Mouse (Mus musculus): ENCODE measurements at regions not wholly inside any gene's neighbourhood (a gene's known extent, or its start where the extent isn't known, plus 50 kb on each side); places are given as distances from the start of the nearest gene placed in this dataset.
A peak's percentile ranks its signal among the peaks of the same experiment; 100 is the strongest.

DNA sequence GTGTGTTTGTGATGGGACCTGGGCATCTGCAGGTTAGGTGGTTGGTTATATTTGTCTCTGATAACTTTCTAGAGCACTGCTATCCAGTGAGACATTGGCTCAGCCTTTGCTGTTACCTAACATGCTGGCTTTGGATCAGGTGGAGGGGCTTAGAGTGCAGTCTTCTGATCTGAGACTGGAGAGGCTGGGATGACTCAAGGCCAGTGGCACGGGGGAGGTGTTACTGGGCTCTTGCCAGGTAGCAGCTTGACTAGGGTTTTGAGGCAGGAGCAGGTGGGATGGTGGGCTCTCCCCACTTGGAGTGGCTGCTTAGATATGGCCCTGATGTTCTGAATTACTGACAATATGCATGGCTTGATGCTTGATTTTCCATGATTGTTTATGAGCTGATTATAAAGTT, 236.0 kb downstream of the Zfp704 start:
- H3K4me1 ChIP-seq = no peaks in the 10 kb centered on the region
- H3K4me3 ChIP-seq = no peak overlapping the region
- H3K9ac ChIP-seq = no peak overlapping the region
- no peak overlapping the region for H3K4me2 ChIP-seq
- no peaks in the 10 kb centered on the region for H3K27me3 ChIP-seq
- no peaks in the 10 kb centered on the region for H3K9me3 ChIP-seq
- WGBS = 75% methylated on average over 1 of the region's 1 CpGs
- H3K36me3 ChIP-seq = no peaks in the 10 kb centered on the region
- no peak for ATAC-seq (ENCODE audit: insufficient number of reproducible peaks, low FRiP score, low TSS enrichment, low read depth)
- no peak overlapping the region for H3K27ac ChIP-seq

DNA sequence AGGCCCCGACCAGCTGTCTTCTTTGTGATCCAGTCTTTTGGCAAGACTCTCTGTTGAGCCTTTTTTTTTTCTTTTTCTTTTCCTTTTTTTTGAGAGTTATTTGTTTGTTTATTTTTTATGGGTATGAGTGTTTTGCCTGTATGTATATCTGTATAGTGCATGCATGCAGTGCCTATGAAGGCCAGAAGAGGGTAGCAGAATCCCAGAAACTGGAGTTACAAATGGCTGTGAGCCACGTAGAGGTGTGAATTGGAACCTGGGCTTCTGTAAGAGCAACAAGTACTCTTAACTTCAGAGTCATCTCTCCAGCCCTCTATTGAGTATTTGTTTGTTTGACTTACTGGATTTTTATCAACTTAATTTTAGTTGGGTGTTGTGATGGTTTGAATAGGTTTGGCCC, 239.8 kb downstream of the Zfp704 start:
- Histone ChIP-seq H3K4me3 (no peak overlapping the region), H3K4me1 (no peaks in the 10 kb centered on the region), H3K27me3 (no peaks in the 10 kb centered on the region), H3K36me3 (no peaks in the 10 kb centered on the region), H3K9ac (no peak overlapping the region), H3K27ac (no peak overlapping the region), H3K4me2 (no peak overlapping the region), H3K9me3 (no peaks in the 10 kb centered on the region)
- WGBS = 83% methylated on average over 2 of the region's 2 CpGs
- no peak for ATAC-seq (ENCODE audit: insufficient number of reproducible peaks, low FRiP score, low TSS enrichment, low read depth)

DNA sequence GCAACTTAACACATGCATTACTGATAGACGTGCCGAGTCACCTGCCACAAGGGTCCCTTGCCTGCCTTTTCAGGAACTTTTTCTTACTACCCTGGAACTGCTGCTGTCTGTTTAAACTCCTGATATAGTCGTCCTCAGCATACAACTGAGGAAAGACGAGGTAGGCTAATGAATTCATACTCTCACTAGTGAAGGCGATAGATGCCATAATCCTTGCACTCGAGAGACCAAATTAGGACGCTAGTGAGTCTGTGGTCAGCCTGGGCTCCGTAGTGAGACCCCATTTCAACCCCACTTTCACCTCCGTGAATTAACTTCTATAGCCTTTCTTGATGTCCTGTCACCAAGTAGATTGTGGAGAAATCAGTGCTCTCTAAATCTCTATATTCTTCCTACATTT, 244.1 kb downstream of the Zfp704 start:
- no peaks in the 10 kb centered on the region for H3K9me3 ChIP-seq
- H3K36me3 ChIP-seq = no peaks in the 10 kb centered on the region
- no peak for ATAC-seq (ENCODE audit: insufficient number of reproducible peaks, low FRiP score, low TSS enrichment, low read depth)
- no peaks in the 10 kb centered on the region for H3K27me3 ChIP-seq
- H3K27ac ChIP-seq = no peak overlapping the region
- H3K4me1 ChIP-seq = no peaks in the 10 kb centered on the region
- no peak overlapping the region for H3K9ac ChIP-seq
- H3K4me3 ChIP-seq = no peak overlapping the region
- 80% methylated on average over 9 of the region's 9 CpGs for WGBS
- H3K4me2 ChIP-seq = no peak overlapping the region

DNA sequence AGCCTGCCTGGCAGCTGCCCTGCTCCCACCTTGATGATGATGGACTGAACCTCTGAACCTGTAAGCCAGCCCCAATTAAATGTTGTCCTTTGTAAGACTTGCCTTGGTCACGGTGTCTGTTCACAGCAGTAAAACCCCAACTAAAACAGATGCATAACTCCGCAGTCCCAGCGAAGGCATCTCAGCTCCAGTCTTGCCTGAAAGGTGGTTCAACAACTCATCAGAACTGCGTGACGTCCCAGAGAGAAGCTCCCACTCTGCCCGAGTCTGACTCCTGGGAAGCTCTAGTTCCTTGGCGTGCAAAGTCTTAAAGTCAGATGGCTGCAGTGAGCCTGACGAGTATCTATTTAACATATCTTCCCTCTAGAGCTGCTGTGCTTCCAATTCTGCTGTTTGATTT, 250.7 kb downstream of the Zfp704 start:
- no peak for ATAC-seq (ENCODE audit: insufficient number of reproducible peaks, low FRiP score, low TSS enrichment, low read depth)
- Histone ChIP-seq H3K4me1 (no peaks in the 10 kb centered on the region), H3K9ac (no peak overlapping the region), H3K36me3 (no peaks in the 10 kb centered on the region), H3K27me3 (no peaks in the 10 kb centered on the region), H3K27ac (no peak overlapping the region), H3K9me3 (no peaks in the 10 kb centered on the region), H3K4me3 (no peak overlapping the region), H3K4me2 (no peak overlapping the region)
- WGBS = 92% methylated on average over 8 of the region's 8 CpGs

DNA sequence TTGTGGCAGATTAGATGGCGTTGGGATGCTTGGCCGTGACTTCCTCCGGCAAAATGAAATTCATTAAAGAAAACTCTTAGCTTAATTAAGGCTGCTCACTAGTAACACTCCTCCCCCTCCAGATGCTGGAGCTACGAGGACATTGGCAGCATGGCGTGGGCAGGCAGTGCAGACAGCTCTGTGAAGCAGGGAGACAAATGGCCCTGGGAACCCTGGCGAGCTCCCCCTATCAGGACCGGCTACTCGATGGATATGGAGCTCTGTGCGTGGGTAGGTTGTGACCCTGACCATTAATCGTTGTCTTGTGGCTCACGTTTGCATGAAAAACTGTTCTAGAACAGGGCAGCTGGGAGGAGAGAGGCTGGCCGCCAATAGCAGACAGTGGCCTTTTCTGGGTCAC, 251.8 kb downstream of the Zfp704 start:
- H3K27me3 ChIP-seq = no peaks in the 10 kb centered on the region
- H3K27ac ChIP-seq = no peak overlapping the region
- no peak overlapping the region for H3K4me3 ChIP-seq
- H3K9ac ChIP-seq = no peak overlapping the region
- no peaks in the 10 kb centered on the region for H3K36me3 ChIP-seq
- H3K4me2 ChIP-seq = no peak overlapping the region
- no peaks in the 10 kb centered on the region for H3K9me3 ChIP-seq
- no peak for ATAC-seq (ENCODE audit: insufficient number of reproducible peaks, low FRiP score, low TSS enrichment, low read depth)
- H3K4me1 ChIP-seq = no peaks in the 10 kb centered on the region
- WGBS = 38% methylated on average over 12 of the region's 12 CpGs

DNA sequence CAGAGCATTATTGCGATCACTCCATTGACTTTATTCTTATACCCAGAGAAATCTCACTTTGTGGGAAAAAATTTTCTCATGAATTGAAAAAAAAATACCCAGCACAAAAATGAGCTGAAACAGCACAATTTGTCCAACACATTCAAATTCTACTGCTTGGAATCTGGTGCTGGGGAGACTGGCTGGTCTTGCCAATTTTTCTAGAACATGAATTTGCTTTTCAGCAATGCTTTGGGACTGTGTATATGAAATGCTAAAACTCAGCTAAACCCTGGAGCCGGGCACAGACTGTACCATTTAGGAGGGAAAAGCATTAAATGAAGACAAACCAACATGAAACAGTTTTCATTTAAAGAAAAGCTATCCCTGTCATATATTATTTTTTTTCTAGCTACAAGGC, 252.2 kb downstream of the Zfp704 start:
- Histone ChIP-seq H3K4me3 (no peak overlapping the region), H3K4me2 (no peak overlapping the region), H3K27ac (no peak overlapping the region), H3K36me3 (no peaks in the 10 kb centered on the region), H3K9ac (no peak overlapping the region), H3K4me1 (no peaks in the 10 kb centered on the region), H3K9me3 (no peaks in the 10 kb centered on the region), H3K27me3 (no peaks in the 10 kb centered on the region)
- 75% methylated on average over 2 of the region's 2 CpGs for WGBS
- no peak for ATAC-seq (ENCODE audit: insufficient number of reproducible peaks, low FRiP score, low TSS enrichment, low read depth)

DNA sequence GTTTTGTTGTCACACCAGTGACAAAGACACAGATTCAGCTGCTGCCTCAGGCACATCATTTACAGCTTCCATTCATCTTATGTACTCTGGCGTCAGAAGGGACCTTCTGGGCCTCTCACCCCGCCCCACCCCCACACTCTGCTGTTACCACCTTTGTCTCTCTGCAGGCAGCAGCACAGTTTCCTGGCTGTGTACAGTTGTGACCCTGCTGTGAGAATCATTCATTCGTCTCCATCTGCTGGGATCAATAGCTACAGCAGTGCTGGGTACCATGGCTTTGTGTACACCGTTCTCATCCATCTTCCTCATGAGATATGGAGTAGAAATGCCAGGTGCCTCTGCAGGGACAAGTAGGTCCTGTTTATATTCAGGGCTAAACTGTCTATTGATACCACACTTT, 254.0 kb downstream of the Zfp704 start:
- Histone ChIP-seq H3K27ac (no peak overlapping the region), H3K4me2 (no peak overlapping the region), H3K27me3 (no peaks in the 10 kb centered on the region), H3K9ac (no peak overlapping the region), H3K4me1 (no peaks in the 10 kb centered on the region), H3K9me3 (no peaks in the 10 kb centered on the region), H3K36me3 (no peaks in the 10 kb centered on the region), H3K4me3 (no peak overlapping the region)
- 65% methylated on average over 4 of the region's 4 CpGs for WGBS
- no peak for ATAC-seq (ENCODE audit: insufficient number of reproducible peaks, low FRiP score, low TSS enrichment, low read depth)

DNA sequence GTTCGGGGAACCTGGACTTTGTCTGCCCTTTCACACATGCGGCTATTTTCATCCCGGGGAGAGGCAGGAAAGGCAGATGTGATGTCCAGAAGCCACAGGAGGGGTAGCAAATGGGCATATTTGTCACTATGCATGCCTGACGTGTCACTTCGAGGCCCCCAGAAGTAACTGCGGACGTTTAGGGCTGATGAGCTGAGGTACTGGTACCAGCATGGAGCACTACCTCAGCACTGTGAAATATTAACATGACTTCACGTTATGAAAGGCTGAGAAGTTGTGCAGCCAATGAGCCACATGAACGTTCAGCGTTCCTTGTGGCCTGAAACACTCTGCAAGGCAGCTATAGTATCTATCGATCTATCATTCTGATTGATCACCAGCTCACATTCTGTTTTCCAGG, 255.1 kb downstream of the Zfp704 start:
- Histone ChIP-seq H3K4me3 (no peak overlapping the region), H3K4me2 (no peak overlapping the region), H3K9ac (no peak overlapping the region), H3K9me3 (no peaks in the 10 kb centered on the region), H3K27me3 (no peaks in the 10 kb centered on the region), H3K4me1 (no peaks in the 10 kb centered on the region), H3K27ac (no peak overlapping the region), H3K36me3 (no peaks in the 10 kb centered on the region)
- WGBS = 75% methylated on average over 11 of the region's 11 CpGs
- ATAC-seq (ENCODE audit: insufficient number of reproducible peaks, low FRiP score, low TSS enrichment, low read depth) = no peak

DNA sequence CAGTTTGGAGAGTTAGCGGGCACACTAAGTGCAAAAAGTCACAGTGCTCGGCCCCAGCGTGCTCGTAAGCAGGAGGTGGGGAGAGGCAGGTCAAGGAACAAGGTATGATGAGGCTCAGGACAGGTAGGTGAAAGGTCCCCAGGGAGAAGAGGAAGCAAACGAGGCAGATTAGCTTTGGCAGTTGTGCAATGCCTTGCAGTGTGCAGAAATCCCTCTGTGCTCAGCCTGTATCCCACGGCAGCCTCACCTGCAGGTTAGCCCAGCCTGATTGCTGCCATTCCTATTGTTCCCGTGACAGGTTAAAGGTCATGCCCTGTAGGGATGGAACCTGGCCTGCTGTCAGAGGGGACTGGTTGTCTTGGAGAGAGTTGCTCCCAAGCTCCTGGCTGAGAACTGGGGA, 257.6 kb downstream of the Zfp704 start:
- ATAC-seq (ENCODE audit: insufficient number of reproducible peaks, low FRiP score, low TSS enrichment, low read depth) = no peak
- Histone ChIP-seq H3K4me2 (no peak overlapping the region), H3K4me3 (no peak overlapping the region), H3K27me3 (peaks cover 16% of the 10 kb centered on the region; the same call in 1 of the 2 replicates), H3K9me3 (no peaks in the 10 kb centered on the region), H3K9ac (no peak overlapping the region), H3K4me1 (peaks cover 7% of the 10 kb centered on the region), H3K36me3 (no peaks in the 10 kb centered on the region), H3K27ac (no peak overlapping the region)
- 69% methylated on average over 7 of the region's 7 CpGs for WGBS

DNA sequence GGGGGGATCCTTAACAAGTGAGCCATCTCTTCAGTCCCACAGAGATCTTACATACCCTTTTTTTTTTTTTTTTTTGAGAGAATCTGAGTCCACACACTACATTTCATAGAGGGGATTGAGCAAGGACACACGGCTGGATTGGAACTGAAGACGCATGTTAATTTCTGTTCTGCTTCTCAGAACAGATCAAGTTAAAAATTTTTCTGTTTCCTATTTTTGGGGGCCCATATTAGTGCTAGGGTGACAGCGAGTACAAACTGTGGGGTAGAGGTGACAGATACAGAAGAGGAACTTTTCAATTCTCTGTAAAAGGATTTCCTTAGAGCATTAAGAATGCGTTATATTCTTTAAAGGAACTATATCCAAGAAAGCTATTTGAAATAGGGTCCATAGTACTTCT, 260.1 kb downstream of the Zfp704 start:
- 89% methylated on average over 4 of the region's 4 CpGs for WGBS
- Histone ChIP-seq H3K9ac (no peak overlapping the region), H3K4me2 (no peak overlapping the region), H3K27ac (no peak overlapping the region), H3K27me3 (peaks cover 21% of the 10 kb centered on the region; the same call in 1 of the 2 replicates), H3K4me3 (no peak overlapping the region), H3K36me3 (no peaks in the 10 kb centered on the region), H3K4me1 (peaks cover 14% of the 10 kb centered on the region), H3K9me3 (no peaks in the 10 kb centered on the region)
- ATAC-seq (ENCODE audit: insufficient number of reproducible peaks, low FRiP score, low TSS enrichment, low read depth) = no peak

DNA sequence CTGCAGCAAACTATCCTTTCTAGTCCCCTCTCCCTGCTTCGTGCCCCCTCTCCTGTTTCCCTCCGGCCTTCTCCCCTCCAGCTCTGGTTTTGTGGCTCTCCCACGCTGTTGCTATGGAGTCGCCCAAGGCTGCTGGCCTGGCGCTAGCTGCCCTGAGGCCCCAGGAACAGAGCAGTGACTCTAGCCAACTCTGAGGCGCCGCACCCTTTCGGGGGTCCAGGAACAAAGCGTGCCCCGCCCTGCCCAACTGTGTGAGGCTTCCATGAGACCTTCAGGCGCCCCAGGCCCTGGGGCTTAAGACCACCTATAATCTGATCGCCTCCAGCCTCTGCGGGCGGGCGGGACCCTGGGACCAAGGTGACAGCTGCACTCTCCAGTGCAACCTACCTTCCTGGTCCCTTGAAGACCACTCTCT, 262.4 kb downstream of the Zfp704 start:
- 7% methylated on average over 15 of the region's 15 CpGs for WGBS
- H3K4me2 ChIP-seq = peak overlapping the region; percentile 96
- peak overlapping the region; percentile 52 for H3K4me3 ChIP-seq
- peak overlapping the region; percentile 23; the same call in 1 of the 2 replicates for H3K9ac ChIP-seq
- peak; percentile 57 for ATAC-seq (ENCODE audit: insufficient number of reproducible peaks, low FRiP score, low TSS enrichment, low read depth)
- peaks cover 26% of the 10 kb centered on the region; the same call in 1 of the 2 replicates for H3K27me3 ChIP-seq
- H3K9me3 ChIP-seq = no peaks in the 10 kb centered on the region
- H3K27ac ChIP-seq = no peak overlapping the region
- H3K4me1 ChIP-seq = peaks cover 19% of the 10 kb centered on the region
- no peaks in the 10 kb centered on the region for H3K36me3 ChIP-seq

DNA sequence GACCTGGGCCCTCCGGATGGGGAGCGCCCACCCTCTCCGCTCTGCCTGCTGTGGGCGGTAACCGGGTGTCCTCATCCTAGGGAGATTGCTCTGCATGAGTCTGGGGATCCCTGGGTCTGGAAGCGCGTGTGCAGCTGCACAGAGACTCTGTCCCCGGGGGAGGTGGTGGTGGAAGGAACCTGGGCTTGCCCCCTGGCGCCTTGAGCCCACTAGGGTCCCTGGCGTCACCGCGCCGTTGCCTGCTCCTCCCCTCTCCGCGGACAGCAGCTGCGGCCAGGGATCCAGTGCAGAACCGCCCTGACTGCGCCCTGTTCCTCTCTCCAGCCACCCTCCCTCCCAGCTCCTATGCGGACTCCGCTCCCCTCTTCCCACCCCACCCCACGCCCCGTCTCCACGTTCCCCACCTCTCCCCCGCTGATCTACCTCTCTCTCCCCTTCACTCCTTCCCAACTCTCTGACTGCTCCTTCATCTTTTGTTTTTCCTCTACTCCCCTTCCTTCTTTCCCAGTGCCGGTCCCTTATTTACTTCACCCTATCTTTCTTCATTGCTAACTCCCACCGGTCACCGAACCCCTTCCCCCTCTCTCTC, 262.9 kb downstream of the Zfp704 start:
- H3K9ac ChIP-seq = peak overlapping the region; percentile 33; the same call in 1 of the 2 replicates
- peaks cover 19% of the 10 kb centered on the region for H3K4me1 ChIP-seq
- H3K4me2 ChIP-seq = peak overlapping the region; percentile 96
- H3K4me3 ChIP-seq = peak overlapping the region; percentile 52
- under 1% methylated on average over 22 of the region's 27 CpGs for WGBS
- H3K36me3 ChIP-seq = no peaks in the 10 kb centered on the region
- peak; percentile 60 for ATAC-seq (ENCODE audit: insufficient number of reproducible peaks, low FRiP score, low TSS enrichment, low read depth)
- H3K9me3 ChIP-seq = no peaks in the 10 kb centered on the region
- peaks cover 26% of the 10 kb centered on the region; the same call in 1 of the 2 replicates for H3K27me3 ChIP-seq
- H3K27ac ChIP-seq = no peak overlapping the region

DNA sequence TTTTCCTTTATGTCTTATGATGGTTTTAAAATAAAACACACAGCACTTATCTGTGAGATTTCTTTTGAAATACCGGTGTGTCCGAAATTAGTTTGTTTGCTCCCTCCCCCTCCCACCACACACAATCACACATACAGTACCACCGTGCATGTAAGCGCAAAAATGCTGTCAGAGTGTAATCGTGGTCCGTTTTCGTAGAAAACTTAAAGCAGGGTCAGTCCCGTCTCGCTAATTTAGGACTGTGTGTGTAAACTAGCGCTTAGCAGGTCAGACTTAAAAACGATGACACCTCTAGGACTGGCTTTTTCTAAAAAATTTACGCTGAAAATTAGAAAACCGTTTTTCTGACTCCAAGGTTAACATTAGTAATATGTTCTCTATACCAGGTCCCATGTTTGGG, 263.5 kb downstream of the Zfp704 start:
- no peaks in the 10 kb centered on the region for H3K36me3 ChIP-seq
- H3K4me3 ChIP-seq = peak overlapping the region; percentile 52
- ATAC-seq (ENCODE audit: insufficient number of reproducible peaks, low FRiP score, low TSS enrichment, low read depth) = no peak
- no peak overlapping the region for H3K27ac ChIP-seq
- peaks cover 19% of the 10 kb centered on the region for H3K4me1 ChIP-seq
- H3K27me3 ChIP-seq = peaks cover 26% of the 10 kb centered on the region; the same call in 1 of the 2 replicates
- no peak overlapping the region for H3K9ac ChIP-seq
- no peaks in the 10 kb centered on the region for H3K9me3 ChIP-seq
- H3K4me2 ChIP-seq = peak overlapping the region; percentile 96
- WGBS = 8% methylated on average over 13 of the region's 13 CpGs
